Mouse (Mus musculus): ENCODE data around the gene Gm438. TPM values are rescaled to one million over a fixed set of nuclear protein-coding genes. Genes with fewer than 3 reads are reported as not detected.

Gm438 gene
- polyA plus RNA-seq, 1 experiment, result not detected

- no peak overlapping the region for H3ac ChIP-seq (ENCODE audit: control insufficient read depth, insufficient read length)
- H3K4me3 ChIP-seq, result no peak overlapping the region
- TF ChIP-seq CEBPB (IDR thresholded peaks at IDR 0.05; ENCODE audit: insufficient read depth, poor library complexity, severe bottlenecking) (no peak), MYOG (IDR thresholded peaks at IDR 0.05; ENCODE audit: control insufficient read depth in 1 of 3, insufficient read depth in 1 of 3, insufficient read length in 2 of 3, low read depth in 2 of 3) (no peak), POLR2AphosphoS2 (IDR thresholded peaks at IDR 0.05; ENCODE audit: insufficient read length, low read depth) (no peak), USF1 (IDR thresholded peaks at IDR 0.05; ENCODE audit: low read depth) (no peak), SRF (IDR thresholded peaks at IDR 0.05; ENCODE audit: control insufficient read depth, insufficient read length, low read depth) (no peak), TCF12 (IDR thresholded peaks at IDR 0.05; ENCODE audit: insufficient read depth, poor library complexity, severe bottlenecking) (no peak), MAX (IDR thresholded peaks at IDR 0.05; ENCODE audit: low read depth) (no peak), REST (IDR thresholded peaks at IDR 0.05; ENCODE audit: insufficient read depth, insufficient read length) (no peak), MYOD1 (IDR thresholded peaks at IDR 0.05; ENCODE audit: control insufficient read depth in 1 of 3, insufficient read length in 2 of 3, low read depth in 2 of 3) (no peak), TCF3 (IDR thresholded peaks at IDR 0.05; ENCODE audit: insufficient read length, low read depth) (no peak), POLR2A (IDR thresholded peaks at IDR 0.05; ENCODE audit: insufficient read length, low read depth) (no peak), E2F4 (IDR thresholded peaks at IDR 0.05; ENCODE audit: insufficient read depth) (no peak)
- no peak overlapping the region for H3K4me2 ChIP-seq (ENCODE audit: low read depth)
- H3K27me3 ChIP-seq (ENCODE audit: control insufficient read depth, insufficient read depth, insufficient read length), result no peaks in the 10 kb centered on the region
- no peaks in the 10 kb centered on the region for H3K79me2 ChIP-seq (ENCODE audit: control insufficient read depth, insufficient read depth)
- no peaks in the 10 kb centered on the region for H3K36me3 ChIP-seq (ENCODE audit: control insufficient read depth, insufficient read depth)
These were observed 3.8 kb upstream of the Gm438 start for GRCm38 (mm10) chr4:144790141-144790540.

GRCm38 (mm10) chr4:144782476-144783197, 3.7 kb downstream of the Gm438 start:
- no peak overlapping the region for H3K4me2 ChIP-seq (ENCODE audit: low read depth)
- no peak overlapping the region for H3K4me3 ChIP-seq
- no peaks in the 10 kb centered on the region for H3K79me2 ChIP-seq (ENCODE audit: control insufficient read depth, insufficient read depth)
- TF ChIP-seq CEBPB (IDR thresholded peaks at IDR 0.05; ENCODE audit: insufficient read depth, poor library complexity, severe bottlenecking) (no peak), MYOG (IDR thresholded peaks at IDR 0.05; ENCODE audit: control insufficient read depth in 1 of 3, insufficient read depth in 1 of 3, insufficient read length in 2 of 3, low read depth in 2 of 3) (no peak), USF1 (IDR thresholded peaks at IDR 0.05; ENCODE audit: low read depth) (no peak), MAX (IDR thresholded peaks at IDR 0.05; ENCODE audit: low read depth) (no peak), TCF12 (IDR thresholded peaks at IDR 0.05; ENCODE audit: insufficient read depth, poor library complexity, severe bottlenecking) (no peak)
- H3K36me3 ChIP-seq (ENCODE audit: control insufficient read depth, insufficient read depth), result no peaks in the 10 kb centered on the region
- H3ac ChIP-seq (ENCODE audit: control insufficient read depth, insufficient read length), result no peak overlapping the region
- no peaks in the 10 kb centered on the region for H3K27me3 ChIP-seq (ENCODE audit: control insufficient read depth, insufficient read depth, insufficient read length)

- H3K79me2 ChIP-seq (ENCODE audit: control insufficient read depth, insufficient read depth), result no peaks in the 10 kb centered on the region
- no peaks in the 10 kb centered on the region for H3K27me3 ChIP-seq (ENCODE audit: control insufficient read depth, insufficient read depth, insufficient read length)
- no peak overlapping the region for H3ac ChIP-seq (ENCODE audit: control insufficient read depth, insufficient read length)
- no peak overlapping the region for H3K4me3 ChIP-seq
- no peak overlapping the region for H3K4me2 ChIP-seq (ENCODE audit: low read depth)
- H3K36me3 ChIP-seq (ENCODE audit: control insufficient read depth, insufficient read depth), result no peaks in the 10 kb centered on the region
- no peak for TF ChIP-seq REST (IDR thresholded peaks at IDR 0.05; ENCODE audit: insufficient read depth, insufficient read length)
- no peak for TF ChIP-seq CEBPB (IDR thresholded peaks at IDR 0.05; ENCODE audit: insufficient read depth, poor library complexity, severe bottlenecking)
- no peak for TF ChIP-seq SRF (IDR thresholded peaks at IDR 0.05; ENCODE audit: control insufficient read depth, insufficient read length, low read depth)
- TF ChIP-seq TCF12 (IDR thresholded peaks at IDR 0.05; ENCODE audit: insufficient read depth, poor library complexity, severe bottlenecking), result no peak
- no peak for TF ChIP-seq MYOG (IDR thresholded peaks at IDR 0.05; ENCODE audit: control insufficient read depth in 1 of 3, insufficient read depth in 1 of 3, insufficient read length in 2 of 3, low read depth in 2 of 3)
- no peak for TF ChIP-seq E2F4 (IDR thresholded peaks at IDR 0.05; ENCODE audit: insufficient read depth)
- no peak for TF ChIP-seq POLR2A (IDR thresholded peaks at IDR 0.05; ENCODE audit: insufficient read length, low read depth)
- TF ChIP-seq MAX (IDR thresholded peaks at IDR 0.05; ENCODE audit: low read depth), result no peak
- no peak for TF ChIP-seq MYOD1 (IDR thresholded peaks at IDR 0.05; ENCODE audit: control insufficient read depth in 1 of 3, insufficient read length in 2 of 3, low read depth in 2 of 3)
- TF ChIP-seq POLR2AphosphoS2 (IDR thresholded peaks at IDR 0.05; ENCODE audit: insufficient read length, low read depth), result no peak
- no peak for TF ChIP-seq TCF3 (IDR thresholded peaks at IDR 0.05; ENCODE audit: insufficient read length, low read depth)
- no peak for TF ChIP-seq USF1 (IDR thresholded peaks at IDR 0.05; ENCODE audit: low read depth)
These were observed 20.7 kb downstream of the Gm438 start for GRCm38 (mm10) chr4:144765722-144766121.

- H3K79me2 ChIP-seq (ENCODE audit: control insufficient read depth, insufficient read depth), result no peaks in the 10 kb centered on the region
- no peak overlapping the region for H3ac ChIP-seq (ENCODE audit: control insufficient read depth, insufficient read length)
- H3K4me3 ChIP-seq, result no peak overlapping the region
- no peaks in the 10 kb centered on the region for H3K36me3 ChIP-seq (ENCODE audit: control insufficient read depth, insufficient read depth)
- H3K4me2 ChIP-seq (ENCODE audit: low read depth), result no peak overlapping the region
- TF ChIP-seq SRF (IDR thresholded peaks at IDR 0.05; ENCODE audit: control insufficient read depth, insufficient read length, low read depth), result no peak
- no peak for TF ChIP-seq CEBPB (IDR thresholded peaks at IDR 0.05; ENCODE audit: insufficient read depth, poor library complexity, severe bottlenecking)
- no peak for TF ChIP-seq POLR2A (IDR thresholded peaks at IDR 0.05; ENCODE audit: insufficient read length, low read depth)
- no peaks in the 10 kb centered on the region for H3K27me3 ChIP-seq (ENCODE audit: control insufficient read depth, insufficient read depth, insufficient read length)
These were observed 37.2 kb downstream of the Gm438 start for GRCm38 (mm10) chr4:144749139-144749538.

Other genes starting within 250 kb of the Gm438 start
- not detected for gene Gm13124, start 221.4 kb downstream of the Gm438 start, polyA plus RNA-seq (2012; fragmentation: generic; extraction: Trizol)
- gene Aadacl4, start 172.9 kb downstream of the Gm438 start, polyA plus RNA-seq (2012; fragmentation: generic; extraction: Trizol), result not detected
- gene Gm436, start 100.2 kb downstream of the Gm438 start, polyA plus RNA-seq (2012; fragmentation: generic; extraction: Trizol), result not detected
- gene Gm13178, start 65.2 kb downstream of the Gm438 start, polyA plus RNA-seq (2012; fragmentation: generic; extraction: Trizol), result not detected
- 5.5 TPM for gene Dhrs3, start 106.2 kb upstream of the Gm438 start, polyA plus RNA-seq (2012; fragmentation: generic; extraction: Trizol)

Measured in myocyte (in vitro differentiated cells).